Mouse (Mus musculus): Measurements from ENCODE around the gene Fer1l4. TPM values are rescaled to one million over a fixed set of nuclear protein-coding genes. Genes with fewer than 3 reads are reported as not detected.

Fer1l4 gene
- polyA plus RNA-seq (2012; ENCODE audit: insufficient read depth, insufficient read length, missing spikeins) = not detected in 2 replicates

DNA sequence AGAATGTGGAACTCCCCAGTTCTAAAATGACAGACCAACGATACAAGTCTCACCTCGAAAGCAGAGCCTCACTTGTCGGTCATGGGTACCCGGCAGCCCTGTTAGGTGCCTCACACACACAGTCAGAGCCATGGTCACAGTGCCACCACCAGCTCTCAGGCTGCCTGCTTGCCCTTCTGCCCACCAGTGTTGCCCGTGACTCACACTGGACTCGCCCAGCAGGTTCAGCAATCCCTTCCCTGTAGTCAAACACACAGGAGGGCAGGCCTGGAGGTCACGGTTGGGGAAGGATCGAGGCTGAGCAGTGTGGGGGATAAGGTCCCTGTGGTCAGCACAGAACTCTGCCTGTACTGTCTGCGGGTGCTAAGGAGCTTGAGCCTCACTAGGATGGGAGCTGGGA, at the start of gene Fer1l4:
Gene Fer1l4, minus strand, starts transcription at position 132 of the 400 bp plus-strand sequence.
- H3K4me1 ChIP-seq (ENCODE audit: control insufficient read depth, insufficient read depth, low read length) = no peaks in the 10 kb centered on the region
- H3K4me3 ChIP-seq (ENCODE audit: insufficient read depth, low read length) = no peak within 1 kb of the TSS
- no peak for TF ChIP-seq CTCF (IDR thresholded peaks at IDR 0.05; ENCODE audit: low read depth, low read length)
- H3K27ac ChIP-seq (ENCODE audit: insufficient read depth, low read depth, low read length) = no peak within 1 kb of the TSS

DNA sequence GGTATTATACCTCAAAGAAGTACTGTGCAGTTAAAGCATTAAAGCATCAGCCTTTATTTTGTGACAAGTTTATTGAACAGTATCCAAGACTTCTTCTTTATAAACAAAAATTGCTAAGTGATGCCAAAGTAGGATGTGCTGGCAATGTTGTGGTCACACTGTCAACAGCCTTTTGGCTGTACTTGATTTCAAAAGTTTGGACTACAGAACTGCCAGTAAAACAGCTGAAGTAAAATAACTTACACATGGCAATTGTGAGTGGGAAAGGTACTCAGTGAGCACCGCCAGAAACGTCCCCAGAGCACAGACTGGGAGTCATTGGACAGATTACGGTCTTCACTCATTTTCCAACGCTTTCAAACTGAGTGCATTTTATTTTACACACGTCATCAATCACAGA, 39.2 kb upstream of the Fer1l4 start:
- no peak for TF ChIP-seq CTCF (IDR thresholded peaks at IDR 0.05; ENCODE audit: low read depth, low read length)
- TF ChIP-seq POLR2A (IDR thresholded peaks at IDR 0.05; ENCODE audit: borderline replicate concordance, low read depth, low read length) = no peak
- Histone ChIP-seq H3K4me1 (ENCODE audit: control insufficient read depth, insufficient read depth, low read length) (no peaks in the 10 kb centered on the region), H3K4me3 (ENCODE audit: insufficient read depth, low read length) (no peak overlapping the region), H3K27ac (ENCODE audit: insufficient read depth, low read depth, low read length) (no peak overlapping the region)

DNA sequence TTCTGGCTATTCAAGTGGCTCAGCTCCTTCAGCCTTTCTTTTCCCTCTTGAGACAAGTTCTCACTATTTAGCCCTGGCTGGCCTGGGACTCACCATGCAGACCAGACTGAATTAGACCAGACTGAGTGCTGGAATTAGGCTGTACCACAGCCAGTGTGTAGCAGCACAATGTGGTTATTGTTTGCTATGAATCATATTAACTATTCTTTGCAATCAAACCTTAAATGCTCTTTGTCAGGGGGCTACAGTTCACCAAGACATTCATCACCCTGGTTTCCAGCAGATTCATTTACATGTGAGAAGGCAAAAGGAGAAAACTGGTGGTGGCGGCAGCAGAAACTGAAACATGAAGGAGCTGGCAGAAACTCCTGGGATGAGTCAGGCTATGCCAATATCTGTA, 37.1 kb upstream of the Fer1l4 start:
- no peak overlapping the region for H3K27ac ChIP-seq (ENCODE audit: insufficient read depth, low read depth, low read length)
- no peak for TF ChIP-seq CTCF (IDR thresholded peaks at IDR 0.05; ENCODE audit: low read depth, low read length)
- no peak for TF ChIP-seq POLR2A (IDR thresholded peaks at IDR 0.05; ENCODE audit: borderline replicate concordance, low read depth, low read length)
- H3K4me1 ChIP-seq (ENCODE audit: control insufficient read depth, insufficient read depth, low read length) = no peaks in the 10 kb centered on the region
- no peak overlapping the region for H3K4me3 ChIP-seq (ENCODE audit: insufficient read depth, low read length)

DNA sequence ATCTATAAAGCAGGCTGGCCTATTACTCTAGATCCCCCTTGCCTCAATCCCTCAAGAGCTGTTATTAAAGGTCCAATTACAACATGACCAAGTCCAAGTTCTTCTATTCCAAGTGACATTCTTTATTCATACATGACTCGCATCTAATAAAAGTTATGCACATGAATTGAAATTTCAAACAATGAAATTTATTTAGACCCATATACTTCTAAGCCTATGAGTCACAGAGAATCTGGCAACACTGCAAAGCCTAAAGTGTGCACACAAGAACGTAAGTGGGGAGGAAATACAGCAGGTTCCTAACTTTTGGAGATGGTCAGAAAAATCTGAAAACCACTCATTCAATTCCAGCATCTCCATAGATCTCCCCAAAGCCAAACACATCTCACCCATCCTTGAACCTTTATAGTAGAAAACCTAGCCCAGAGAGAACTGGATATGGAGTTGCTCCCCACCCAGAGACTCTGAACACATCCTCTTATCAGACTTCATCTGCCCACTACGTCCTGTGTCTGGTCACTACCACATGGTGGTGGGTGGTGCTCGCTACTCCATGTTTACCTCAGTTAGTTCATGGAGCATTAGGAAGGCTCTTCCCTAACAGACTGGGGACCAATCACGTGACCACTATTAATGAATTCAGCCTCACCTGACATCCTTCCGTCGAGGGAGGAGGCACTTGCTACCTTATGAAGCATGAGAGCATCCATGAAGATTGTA, 34.8 kb upstream of the Fer1l4 start:
- H3K4me1 ChIP-seq (ENCODE audit: control insufficient read depth, insufficient read depth, low read length) = no peaks in the 10 kb centered on the region
- TF ChIP-seq POLR2A (IDR thresholded peaks at IDR 0.05; ENCODE audit: borderline replicate concordance, low read depth, low read length) (no peak), CTCF (IDR thresholded peaks at IDR 0.05; ENCODE audit: low read depth, low read length) (no peak)
- H3K27ac ChIP-seq (ENCODE audit: insufficient read depth, low read depth, low read length) = no peak overlapping the region
- H3K4me3 ChIP-seq (ENCODE audit: insufficient read depth, low read length) = no peak overlapping the region

DNA sequence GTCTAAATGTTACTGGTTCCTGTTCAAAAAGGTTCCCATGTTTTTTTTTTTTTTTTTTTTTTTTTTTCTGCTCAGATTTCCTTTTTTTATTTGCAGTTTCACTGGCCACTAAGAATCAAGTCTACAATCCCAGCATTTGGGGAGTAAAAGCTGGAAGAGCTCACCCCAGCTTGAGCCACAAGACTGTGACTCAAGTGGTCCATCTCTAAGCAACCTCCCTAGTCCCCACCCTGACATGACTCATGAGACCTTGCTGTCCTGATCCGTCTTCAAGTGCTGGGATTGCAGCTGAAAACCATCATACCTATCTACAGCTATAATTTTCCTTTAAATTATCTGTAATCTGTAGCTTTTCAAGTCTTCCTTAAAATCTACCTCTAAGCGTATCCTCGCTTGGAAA, 31.8 kb upstream of the Fer1l4 start:
- TF ChIP-seq POLR2A (IDR thresholded peaks at IDR 0.05; ENCODE audit: borderline replicate concordance, low read depth, low read length) (no peak), CTCF (IDR thresholded peaks at IDR 0.05; ENCODE audit: low read depth, low read length) (no peak)
- H3K27ac ChIP-seq (ENCODE audit: insufficient read depth, low read depth, low read length) = no peak overlapping the region
- no peaks in the 10 kb centered on the region for H3K4me1 ChIP-seq (ENCODE audit: control insufficient read depth, insufficient read depth, low read length)
- no peak overlapping the region for H3K4me3 ChIP-seq (ENCODE audit: insufficient read depth, low read length)

GRCm38 (mm10) chr2:156080391-156080790, 27.6 kb upstream of the Fer1l4 start:
- TF ChIP-seq POLR2A (IDR thresholded peaks at IDR 0.05; ENCODE audit: borderline replicate concordance, low read depth, low read length) (no peak), CTCF (IDR thresholded peaks at IDR 0.05; ENCODE audit: low read depth, low read length) (no peak)
- Histone ChIP-seq H3K27ac (ENCODE audit: insufficient read depth, low read depth, low read length) (no peak overlapping the region), H3K4me1 (ENCODE audit: control insufficient read depth, insufficient read depth, low read length) (no peaks in the 10 kb centered on the region), H3K4me3 (ENCODE audit: insufficient read depth, low read length) (no peak overlapping the region)

DNA sequence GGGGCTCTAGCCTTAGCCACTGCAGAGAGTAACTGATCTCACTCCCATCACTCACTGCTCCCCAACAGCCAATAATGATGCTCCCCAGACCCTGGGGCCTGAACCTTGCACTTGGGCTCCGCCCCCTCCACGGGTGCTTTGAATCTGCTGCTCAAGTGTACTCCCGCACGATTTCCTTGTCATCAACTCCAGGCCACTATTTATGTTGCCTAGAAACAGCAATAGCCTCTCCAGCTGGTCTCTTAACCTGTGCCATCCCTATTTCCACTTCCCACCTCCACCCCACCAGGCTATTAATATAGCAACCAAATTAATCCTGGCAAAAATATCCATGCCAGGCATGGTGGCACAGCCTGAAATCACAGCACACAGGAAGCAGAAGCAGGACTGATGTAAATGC, 26.9 kb upstream of the Fer1l4 start:
- TF ChIP-seq CTCF (IDR thresholded peaks at IDR 0.05; ENCODE audit: low read depth, low read length) = no peak
- TF ChIP-seq POLR2A (IDR thresholded peaks at IDR 0.05; ENCODE audit: borderline replicate concordance, low read depth, low read length) = no peak
- no peak overlapping the region for H3K4me3 ChIP-seq (ENCODE audit: insufficient read depth, low read length)
- H3K27ac ChIP-seq (ENCODE audit: insufficient read depth, low read depth, low read length) = no peak overlapping the region
- H3K4me1 ChIP-seq (ENCODE audit: control insufficient read depth, insufficient read depth, low read length) = no peaks in the 10 kb centered on the region

DNA sequence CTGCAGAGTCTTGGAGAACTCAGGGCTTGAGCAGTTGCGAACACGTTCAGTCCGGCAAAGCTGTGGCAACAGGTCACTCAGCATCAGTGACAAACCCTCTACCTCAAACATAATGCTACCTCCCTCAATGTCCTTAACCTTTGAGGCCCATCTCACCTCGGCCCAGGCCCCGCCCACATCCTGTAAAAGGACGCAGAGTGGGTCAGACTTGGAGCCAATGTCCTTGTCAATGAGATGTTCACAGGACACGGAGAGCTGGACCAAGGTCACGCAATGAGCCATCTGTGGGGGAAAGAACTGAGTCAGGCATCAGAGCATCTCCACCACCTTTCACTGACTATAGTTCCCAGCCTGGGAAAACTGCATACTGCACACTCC, 26.4 kb upstream of the Fer1l4 start:
- Histone ChIP-seq H3K4me1 (ENCODE audit: control insufficient read depth, insufficient read depth, low read length) (no peaks in the 10 kb centered on the region), H3K4me3 (ENCODE audit: insufficient read depth, low read length) (no peak overlapping the region), H3K27ac (ENCODE audit: insufficient read depth, low read depth, low read length) (no peak overlapping the region)
- TF ChIP-seq POLR2A (IDR thresholded peaks at IDR 0.05; ENCODE audit: borderline replicate concordance, low read depth, low read length) (no peak), CTCF (IDR thresholded peaks at IDR 0.05; ENCODE audit: low read depth, low read length) (no peak)

DNA sequence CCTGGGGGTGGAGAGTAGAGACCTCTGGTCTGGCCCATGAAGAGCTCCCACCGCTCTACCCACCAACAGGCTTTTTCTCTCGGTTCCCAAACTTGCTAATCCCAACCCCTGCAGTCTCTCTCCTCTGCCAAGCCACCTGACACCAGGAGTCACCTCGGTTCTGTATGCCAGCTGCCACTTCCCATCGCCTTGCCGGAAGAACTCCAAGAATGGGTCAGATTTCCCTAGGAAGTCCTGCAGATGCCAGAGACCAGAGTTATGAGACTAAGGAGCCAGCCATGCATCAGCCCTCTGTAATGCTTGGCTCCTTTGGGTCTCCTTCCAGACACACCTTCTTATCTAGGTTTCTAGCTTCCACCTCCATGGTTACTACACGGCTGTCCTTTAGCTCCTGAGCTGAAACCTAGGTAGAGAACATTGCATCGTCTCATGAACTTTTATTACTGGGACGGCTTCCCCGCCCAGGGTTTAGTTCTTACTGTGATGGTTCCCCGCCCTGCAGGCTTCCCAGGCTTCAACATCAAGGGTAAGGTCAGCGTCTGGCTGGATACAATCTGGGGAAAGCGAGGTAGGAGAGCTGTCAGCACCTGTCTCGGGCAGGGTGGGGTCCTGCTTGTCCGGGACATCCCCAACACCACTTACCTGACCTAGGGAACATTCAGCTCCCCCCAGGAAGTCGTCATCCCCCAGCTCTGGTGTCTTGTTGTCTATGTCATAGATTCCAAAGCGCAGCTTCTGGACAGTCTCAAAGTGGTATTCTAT, 25.9 kb upstream of the Fer1l4 start:
- TF ChIP-seq CTCF (IDR thresholded peaks at IDR 0.05; ENCODE audit: low read depth, low read length) (no peak), POLR2A (IDR thresholded peaks at IDR 0.05; ENCODE audit: borderline replicate concordance, low read depth, low read length) (no peak)
- H3K4me3 ChIP-seq (ENCODE audit: insufficient read depth, low read length) = no peak overlapping the region
- no peak overlapping the region for H3K27ac ChIP-seq (ENCODE audit: insufficient read depth, low read depth, low read length)
- no peaks in the 10 kb centered on the region for H3K4me1 ChIP-seq (ENCODE audit: control insufficient read depth, insufficient read depth, low read length)

DNA sequence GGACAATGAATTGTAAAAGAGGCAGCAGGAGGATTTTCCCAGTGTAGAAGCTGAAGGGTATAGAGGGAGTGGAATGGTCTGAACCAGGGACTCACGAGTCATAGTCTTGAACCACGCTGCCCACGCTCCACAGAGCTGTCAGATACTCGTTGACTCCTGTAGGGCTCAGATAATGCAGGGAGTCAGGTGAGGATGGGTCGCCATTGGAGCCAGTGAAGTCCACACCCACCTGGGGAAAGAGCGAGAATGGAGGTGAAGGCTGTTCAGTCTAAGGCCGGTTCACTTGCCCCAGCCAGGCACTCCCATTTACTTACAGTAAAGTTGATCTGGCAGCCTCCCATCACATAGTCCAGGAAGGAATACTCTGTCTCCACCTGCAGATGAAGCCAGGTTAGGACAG, 24.7 kb upstream of the Fer1l4 start:
- Histone ChIP-seq H3K27ac (ENCODE audit: insufficient read depth, low read depth, low read length) (no peak overlapping the region), H3K4me1 (ENCODE audit: control insufficient read depth, insufficient read depth, low read length) (no peaks in the 10 kb centered on the region), H3K4me3 (ENCODE audit: insufficient read depth, low read length) (no peak overlapping the region)
- TF ChIP-seq POLR2A (IDR thresholded peaks at IDR 0.05; ENCODE audit: borderline replicate concordance, low read depth, low read length) (no peak), CTCF (IDR thresholded peaks at IDR 0.05; ENCODE audit: low read depth, low read length) (no peak)
